In the genomic region with DNA sequence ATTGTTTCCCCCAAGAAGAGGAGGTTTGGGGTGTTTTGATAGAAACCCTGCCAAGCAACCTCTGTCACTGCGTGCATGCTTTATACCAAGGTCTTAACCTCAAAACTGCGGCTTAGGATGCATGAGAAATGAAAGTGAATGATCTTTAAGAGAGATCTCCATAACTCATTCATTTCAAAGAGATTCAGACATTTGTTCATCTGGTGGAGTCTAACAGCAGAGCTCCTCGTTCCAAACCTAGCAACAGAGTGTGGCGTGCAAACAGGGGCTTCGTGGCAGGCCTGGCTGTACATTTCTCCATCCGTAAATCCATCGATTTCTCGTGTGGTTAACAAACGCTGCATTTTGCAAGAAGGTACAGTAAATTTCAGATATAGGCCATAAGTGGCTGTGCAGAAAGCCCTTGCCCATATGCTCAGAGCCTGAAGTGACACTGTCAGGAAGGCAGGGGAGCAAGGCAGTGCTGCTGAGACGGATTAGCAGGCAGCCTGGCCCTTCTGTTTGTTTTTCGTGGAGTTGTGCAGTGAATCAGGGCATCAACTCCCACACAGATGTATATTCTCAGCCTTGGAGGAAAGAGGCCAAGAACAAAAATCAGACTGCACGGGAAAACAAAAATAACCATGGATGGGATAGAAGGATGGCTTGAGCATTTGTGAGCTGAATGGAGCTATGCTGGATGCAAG, we compare ENCODE assay signal across 8 mouse cellular contexts.
DNase-seq lines count a peak whose midpoint lies in the region; ATAC-seq and TF ChIP-seq lines count a peak whose summit lies in the region.

No protein-coding gene starts in this region.

- peak; percentile 59 for DNase-seq in layer of hippocampus, adult 11-12 months (ENCODE audit: low spot score)
- no peak for DNase-seq in layer of hippocampus, adult 9-10 months (ENCODE audit: low spot score)
- peak; percentile 62 to 74 for DNase-seq in cerebellum, postnatal 36 days
- peak; percentile 41 to 49 for DNase-seq in left cerebral cortex, adult 2 months (ENCODE audit: extremely low spot score in 1 of 2, low spot score in 2 of 2)
- peak; percentile 60 to 76 for DNase-seq in right cerebral cortex, postnatal 10 days (ENCODE audit: low spot score in 2 of 2)
- no peak for DNase-seq in lung, postnatal 0 days (ENCODE audit: low spot score)

- no peaks in the 10 kb centered on the region for H3K27me3 ChIP-seq in lung, postnatal 0 days (replicated peaks; ENCODE audit: insufficient read depth, low read length)
- no peaks in the 10 kb centered on the region for H3K27me3 ChIP-seq in heart, embryonic 11.5 days (ENCODE audit: control insufficient read depth, insufficient read depth, low read length)

- H3K4me1 ChIP-seq in lung, postnatal 0 days (ENCODE audit: insufficient read depth, low read depth, low read length), result no peaks in the 10 kb centered on the region
- no peaks in the 10 kb centered on the region for H3K4me1 ChIP-seq in heart, embryonic 11.5 days (ENCODE audit: control insufficient read depth, insufficient read depth, low read length)

- WGBS in lung, postnatal 0 days, result 67% methylated on average over 12 of the region's 12 CpGs
- 78% methylated on average over 12 of the region's 12 CpGs for WGBS in heart, embryonic 11.5 days (ENCODE audit: insufficient replicate concordance)

- ATAC-seq in lung, postnatal 0 days, result no peak
- no peak for ATAC-seq in heart, embryonic 11.5 days (replicated peaks; ENCODE audit: insufficient number of reproducible peaks, low FRiP score, low TSS enrichment)
- no peak for ATAC-seq in megakaryocyte-erythroid progenitor cell, adult 5-6 weeks (replicated peaks; ENCODE audit: low FRiP score, low TSS enrichment, poor library complexity, severe bottlenecking)

- no peak overlapping the region for H3K4me2 ChIP-seq in lung, postnatal 0 days (replicated peaks; ENCODE audit: low read depth, low read length)
- H3K4me2 ChIP-seq in heart, embryonic 11.5 days, result no peak overlapping the region

- intact Hi-C loops in left cerebral cortex, adult 2 months (cut with DNase I), result loop anchor here (2.0 to 10.0 kb wide), 3 partner anchors 91 to 169 kb away; no protein-coding TSS in a partner anchor

- H3K4me3 ChIP-seq in left cerebral cortex, adult 2 months, result 0 out of 2 replicates have a peak overlapping the region, but pooled peaks have one; percentile 9
- H3K4me3 ChIP-seq in lung, postnatal 0 days (ENCODE audit: low read depth, low read length), result no peak overlapping the region
- H3K4me3 ChIP-seq in heart, embryonic 11.5 days (ENCODE audit: low read depth, low read length), result no peak overlapping the region

- TF ChIP-seq CTCF in left cerebral cortex, adult 2 months (IDR thresholded peaks at IDR 0.05), result no peak; the same call in none of the 2 replicates
- no peak for TF ChIP-seq CTCF in lung, postnatal 0 days (IDR thresholded peaks at IDR 0.05)

- H3K9ac ChIP-seq in lung, postnatal 0 days (replicated peaks; ENCODE audit: low read depth), result no peak overlapping the region
- H3K9ac ChIP-seq in heart, embryonic 11.5 days (ENCODE audit: low read depth, low read length), result no peak overlapping the region

- no peaks in the 10 kb centered on the region for H3K9me3 ChIP-seq in lung, postnatal 0 days (ENCODE audit: low read length)
- no peaks in the 10 kb centered on the region for H3K9me3 ChIP-seq in heart, embryonic 11.5 days (replicated peaks; ENCODE audit: control insufficient read depth, low read length)

- no peaks in the 10 kb centered on the region for H3K36me3 ChIP-seq in lung, postnatal 0 days (ENCODE audit: insufficient read depth, low read length)
- no peaks in the 10 kb centered on the region for H3K36me3 ChIP-seq in heart, embryonic 11.5 days (ENCODE audit: control insufficient read depth, insufficient read depth, low read length)

- no peak for TF ChIP-seq EP300 in lung, postnatal 0 days (IDR thresholded peaks at IDR 0.05)

- H3K27ac ChIP-seq in left cerebral cortex, adult 2 months, result peak overlapping the region; percentile 77
- H3K27ac ChIP-seq in lung, postnatal 0 days (ENCODE audit: low read length), result no peak overlapping the region
- H3K27ac ChIP-seq in heart, embryonic 11.5 days (ENCODE audit: low read depth, low read length), result no peak overlapping the region

Comparison
In these comparisons a context has a peak if more than half of its experiments do, and no peak if none do; other contexts are left out.
1. DNase-seq: peak in layer of hippocampus, adult 11-12 months (single experiment), cerebellum, postnatal 36 days (2 of 2), left cerebral cortex, adult 2 months (2 of 2) and right cerebral cortex, postnatal 10 days (2 of 2); none in layer of hippocampus, adult 9-10 months (single experiment) and lung, postnatal 0 days (single experiment).